Mouse (Mus musculus) midbrain, embryonic 13.5 days (tissue): Measurements from ENCODE around the gene Yy1. TPM values are rescaled to one million over a fixed set of nuclear protein-coding genes. Genes with fewer than 3 reads are reported as not detected.
"Not testable (repeated sequence)": the region's sequence is repeated elsewhere in the genome, so short reads cannot be mapped to it uniquely, and the experiment has no call there.

ENCODE experiments used
- ATAC-seq: fragments of 200-750 bp; cut with Nextera tagmentation; 2 replicates; pipeline ENCODE4 v1.8.0; 2017; ENCODE audit warnings: mild to moderate bottlenecking, moderate TSS enrichment, moderate library complexity
- H3K27ac ChIP-seq: fragments of 300-500 bp; sonication (generic); 2 replicates; pipeline ENCODE4 v1.5.1; 2015; ENCODE audit warnings: inconsistent platforms, mild to moderate bottlenecking, moderate library complexity
- H3K27me3 ChIP-seq: fragments of 300-500 bp; sonication (generic); 2 replicates; pipeline ENCODE4 v1.6.1; 2015; ENCODE audit warnings: mild to moderate bottlenecking, inconsistent platforms
- H3K36me3 ChIP-seq: fragments of 300-500 bp; sonication (generic); 2 replicates; pipeline ENCODE4 v1.6.1; 2015; ENCODE audit warnings: mild to moderate bottlenecking, inconsistent platforms
- H3K4me1 ChIP-seq: fragments of 300-500 bp; sonication (generic); replicated peaks from 2 replicates; pipeline ENCODE4 v1.6.1; 2015; ENCODE audit warnings: inconsistent platforms
- H3K4me2 ChIP-seq: fragments of 300-500 bp; sonication (generic); replicated peaks from 2 replicates; pipeline ENCODE4 v1.6.1; 2015; ENCODE audit warnings: moderate library complexity, mild to moderate bottlenecking, inconsistent platforms
- H3K4me3 ChIP-seq: fragments of 300-500 bp; sonication (generic); replicated peaks from 2 replicates; pipeline ENCODE4 v1.5.1; 2015; ENCODE audit warnings: mild to moderate bottlenecking, inconsistent platforms
- H3K9ac ChIP-seq: fragments of 300-500 bp; sonication (generic); replicated peaks from 2 replicates; pipeline ENCODE4 v1.6.1; 2015; ENCODE audit warnings: mild to moderate bottlenecking, inconsistent platforms
- H3K9me3 ChIP-seq: fragments of 300-500 bp; sonication (generic); 2 replicates; pipeline ENCODE4 v1.6.1; 2016; ENCODE audit warnings: mild to moderate bottlenecking, inconsistent platforms
- WGBS: fragments of 180-500 bp; shearing (Covaris S2); methylation state at CpG from one replicate; pipeline ENCODE4 v1.1.7; 2015; 5-methylcytosine and 5-hydroxymethylcytosine counted together
- polyA plus RNA-seq: library from polyadenylated mRNA; unstranded; fragments of >200 nt; fragmentation: Nextera tagmentation; extraction: Ambion mirVana; gene quantifications from 2 replicates; pipeline ENCODE4 v1.2.1, GENCODE M21; 2015

Gene Yy1
- polyA plus RNA-seq, 1 experiment from 2014 or later = 14.7 TPM

- no peak overlapping the region for H3K4me3 ChIP-seq
- no peaks in the 10 kb centered on the region for H3K9me3 ChIP-seq
- WGBS = 74% methylated on average over 9 of the region's 9 CpGs
- no peak overlapping the region for H3K9ac ChIP-seq
- H3K36me3 ChIP-seq = peaks cover 16% of the 10 kb centered on the region
- H3K27me3 ChIP-seq = no peaks in the 10 kb centered on the region; the same call in 1 of the 2 replicates
- H3K4me1 ChIP-seq = peaks cover 41% of the 10 kb centered on the region
- no peak overlapping the region for H3K27ac ChIP-seq
- ATAC-seq = no peak
- no peak overlapping the region for H3K4me2 ChIP-seq
Observed at GRCm38 (mm10) chr12:108831966-108832643, 39.3 kb downstream of the Yy1 start.

- H3K4me2 ChIP-seq = no peak overlapping the region
- no peaks in the 10 kb centered on the region; the same call in 1 of the 2 replicates for H3K27me3 ChIP-seq
- H3K4me3 ChIP-seq = no peak overlapping the region
- peaks cover 48% of the 10 kb centered on the region for H3K4me1 ChIP-seq
- WGBS = 90% methylated on average over 8 of the region's 8 CpGs
- ATAC-seq = no peak
- no peak overlapping the region for H3K27ac ChIP-seq
- peaks cover 9% of the 10 kb centered on the region for H3K36me3 ChIP-seq
- no peaks in the 10 kb centered on the region for H3K9me3 ChIP-seq
- H3K9ac ChIP-seq = 0 out of 2 replicates have a peak overlapping the region, but pooled peaks have one; percentile 10
Observed at GRCm38 (mm10) chr12:108832851-108833250, 40.1 kb downstream of the Yy1 start.

GRCm38 (mm10) chr12:108833408-108833807, 40.6 kb downstream of the Yy1 start:
- Histone ChIP-seq H3K27me3 (no peaks in the 10 kb centered on the region; the same call in 1 of the 2 replicates), H3K4me3 (no peak overlapping the region), H3K4me1 (peaks cover 54% of the 10 kb centered on the region), H3K9me3 (no peaks in the 10 kb centered on the region), H3K9ac (peak overlapping the region; percentile 10; the same call in 1 of the 2 replicates), H3K36me3 (peaks cover 3% of the 10 kb centered on the region; the same call in 1 of the 2 replicates), H3K27ac (no peak overlapping the region), H3K4me2 (no peak overlapping the region)
- WGBS = 89% methylated on average over 3 of the region's 3 CpGs
- no peak for ATAC-seq

GRCm38 (mm10) chr12:108834337-108834736, 41.6 kb downstream of the Yy1 start:
- 80% methylated on average over 3 of the region's 3 CpGs for WGBS
- no peaks in the 10 kb centered on the region for H3K9me3 ChIP-seq
- ATAC-seq = no peak
- peak overlapping the region; percentile 94 for H3K4me2 ChIP-seq
- H3K4me1 ChIP-seq = peaks cover 54% of the 10 kb centered on the region
- no peak overlapping the region for H3K27ac ChIP-seq
- H3K9ac ChIP-seq = peak overlapping the region; percentile 77
- H3K4me3 ChIP-seq = peak overlapping the region; percentile 65
- 0 out of 2 replicates have a peak, but pooled peaks cover 3% of the 10 kb centered on the region for H3K36me3 ChIP-seq
- H3K27me3 ChIP-seq = no peaks in the 10 kb centered on the region; the same call in 1 of the 2 replicates

GRCm38 (mm10) chr12:108834786-108835185, 42.0 kb downstream of the Yy1 start:
- Histone ChIP-seq H3K27me3 (no peaks in the 10 kb centered on the region; the same call in 1 of the 2 replicates), H3K9me3 (no peaks in the 10 kb centered on the region), H3K36me3 (0 out of 2 replicates have a peak, but pooled peaks cover 3% of the 10 kb centered on the region), H3K4me2 (peak overlapping the region; percentile 94), H3K4me3 (peak overlapping the region; percentile 65), H3K27ac (no peak overlapping the region), H3K9ac (peak overlapping the region; percentile 77), H3K4me1 (peaks cover 54% of the 10 kb centered on the region)
- 39% methylated on average over 5 of the region's 5 CpGs for WGBS
- ATAC-seq = no peak

GRCm38 (mm10) chr12:108835208-108835839, 42.6 kb downstream of the Yy1 start:
- ATAC-seq = no peak; the same call in 1 of the 2 replicates
- Histone ChIP-seq H3K27me3 (no peaks in the 10 kb centered on the region; the same call in 1 of the 2 replicates), H3K4me1 (peaks cover 54% of the 10 kb centered on the region), H3K36me3 (0 out of 2 replicates have a peak, but pooled peaks cover 3% of the 10 kb centered on the region), H3K9ac (peak overlapping the region; percentile 77), H3K9me3 (no peaks in the 10 kb centered on the region), H3K4me3 (peak overlapping the region; percentile 65), H3K4me2 (peak overlapping the region; percentile 94), H3K27ac (peak overlapping the region; percentile 67)
- 1% methylated on average over 51 of the region's 51 CpGs for WGBS

- Histone ChIP-seq H3K36me3 (peaks cover 4% of the 10 kb centered on the region), H3K27me3 (no peaks in the 10 kb centered on the region; the same call in 1 of the 2 replicates), H3K9me3 (no peaks in the 10 kb centered on the region), H3K27ac (peak within 1 kb of the TSS; percentile 74), H3K4me1 (peaks cover 54% of the 10 kb centered on the region), H3K9ac (peak within 1 kb of the TSS; percentile 79), H3K4me2 (peak within 1 kb of the TSS; percentile 94), H3K4me3 (peak within 1 kb of the TSS; percentile 65)
- under 1% methylated on average over 52 of the region's 53 CpGs for WGBS
- peak; percentile 99 for ATAC-seq
Observed at GRCm38 (mm10) chr12:108835840-108836409, 43.2 kb downstream of the Yy1 start, which contains the start of the genes Slc25a29 and Slc25a47. TSS of gene Slc25a29 (minus strand) at chr12:108835883. TSS of gene Slc25a47 (plus strand) at chr12:108836046.

- H3K4me2 ChIP-seq = peak overlapping the region; percentile 94
- peak overlapping the region; percentile 65 for H3K4me3 ChIP-seq
- peak overlapping the region; percentile 79 for H3K9ac ChIP-seq
- H3K27ac ChIP-seq = peak overlapping the region; percentile 74; the same call in 1 of the 2 replicates
- WGBS = 71% methylated on average over 7 of the region's 7 CpGs
- H3K9me3 ChIP-seq = no peaks in the 10 kb centered on the region
- ATAC-seq = no peak
- H3K27me3 ChIP-seq = no peaks in the 10 kb centered on the region; the same call in 1 of the 2 replicates
- H3K4me1 ChIP-seq = peaks cover 54% of the 10 kb centered on the region
- H3K36me3 ChIP-seq = peaks cover 10% of the 10 kb centered on the region
Observed at GRCm38 (mm10) chr12:108836722-108837121, 43.9 kb downstream of the Yy1 start.

- H3K27ac ChIP-seq = no peak overlapping the region
- peaks cover 23% of the 10 kb centered on the region for H3K4me1 ChIP-seq
- H3K4me3 ChIP-seq = no peak overlapping the region
- H3K27me3 ChIP-seq = no peaks in the 10 kb centered on the region
- H3K36me3 ChIP-seq = peaks cover 42% of the 10 kb centered on the region
- no peak overlapping the region for H3K4me2 ChIP-seq
- H3K9ac ChIP-seq = no peak overlapping the region
- H3K9me3 ChIP-seq = no peaks in the 10 kb centered on the region
- WGBS = 92% methylated on average over 6 of the region's 6 CpGs
- no peak for ATAC-seq
Observed at GRCm38 (mm10) chr12:108841181-108841580, 48.4 kb downstream of the Yy1 start.

GRCm38 (mm10) chr12:108842663-108843062, 49.9 kb downstream of the Yy1 start:
- no peak overlapping the region for H3K27ac ChIP-seq
- no peak overlapping the region for H3K9ac ChIP-seq
- no peaks in the 10 kb centered on the region for H3K9me3 ChIP-seq
- peaks cover 42% of the 10 kb centered on the region for H3K36me3 ChIP-seq
- H3K27me3 ChIP-seq = no peaks in the 10 kb centered on the region
- H3K4me2 ChIP-seq = no peak overlapping the region
- no peak overlapping the region for H3K4me3 ChIP-seq
- peaks cover 8% of the 10 kb centered on the region for H3K4me1 ChIP-seq
- WGBS = 94% methylated on average over 7 of the region's 7 CpGs
- ATAC-seq = no peak

- ATAC-seq, H3K9ac ChIP-seq, H3K27ac ChIP-seq, H3K27me3 ChIP-seq, H3K4me2 ChIP-seq, H3K4me3 ChIP-seq, H3K9me3 ChIP-seq: not testable (repeated sequence)
- Histone ChIP-seq H3K4me1 (peaks cover 13% of the 10 kb centered on the region), H3K36me3 (peaks cover 20% of the 10 kb centered on the region)
- 89% methylated on average over 3 of the region's 3 CpGs for WGBS
Observed at GRCm38 (mm10) chr12:108848033-108848432, 55.3 kb downstream of the Yy1 start.
